Mouse (Mus musculus) E14TG2a.4 (cell line): ENCODE results near the gene Prok2.

ENCODE experiments used
- H3K27me3 ChIP-seq: 2 replicates; pipeline ENCODE4 v1.6.1; 2014; ENCODE audit warnings: low read length, control low read depth; ENCODE audit not compliant: insufficient read depth
- H3K36me3 ChIP-seq: 2 replicates; pipeline ENCODE4 v1.6.1; 2014; ENCODE audit warnings: low read length, control low read depth; ENCODE audit not compliant: insufficient read depth
- H3K4me1 ChIP-seq: replicated peaks from 2 replicates; pipeline ENCODE4 v1.6.1; 2014; ENCODE audit warnings: low read depth, low read length, control low read depth
- H3K4me3 ChIP-seq: replicated peaks from 2 replicates; pipeline ENCODE4 v1.5.1; 2014; ENCODE audit warnings: mild to moderate bottlenecking, low read length
- H3K9me3 ChIP-seq: 2 replicates; pipeline ENCODE4 v1.6.1; 2014; ENCODE audit warnings: low read length, control low read depth
- CTCF ChIP-seq: conservative IDR thresholded peaks from 2 replicates; pipeline ENCODE4 v1.5.1; 2014; ENCODE audit warnings: low read length
- NANOG ChIP-seq: IDR thresholded peaks from 2 replicates; pipeline ENCODE4 v1.6.1; 2014; ENCODE audit warnings: borderline replicate concordance, low read length, mixed read lengths
- POU5F1 ChIP-seq: IDR thresholded peaks from 2 replicates; pipeline ENCODE4 v1.6.1; 2014; ENCODE audit warnings: low read length, borderline replicate concordance

Gene Prok2

DNA sequence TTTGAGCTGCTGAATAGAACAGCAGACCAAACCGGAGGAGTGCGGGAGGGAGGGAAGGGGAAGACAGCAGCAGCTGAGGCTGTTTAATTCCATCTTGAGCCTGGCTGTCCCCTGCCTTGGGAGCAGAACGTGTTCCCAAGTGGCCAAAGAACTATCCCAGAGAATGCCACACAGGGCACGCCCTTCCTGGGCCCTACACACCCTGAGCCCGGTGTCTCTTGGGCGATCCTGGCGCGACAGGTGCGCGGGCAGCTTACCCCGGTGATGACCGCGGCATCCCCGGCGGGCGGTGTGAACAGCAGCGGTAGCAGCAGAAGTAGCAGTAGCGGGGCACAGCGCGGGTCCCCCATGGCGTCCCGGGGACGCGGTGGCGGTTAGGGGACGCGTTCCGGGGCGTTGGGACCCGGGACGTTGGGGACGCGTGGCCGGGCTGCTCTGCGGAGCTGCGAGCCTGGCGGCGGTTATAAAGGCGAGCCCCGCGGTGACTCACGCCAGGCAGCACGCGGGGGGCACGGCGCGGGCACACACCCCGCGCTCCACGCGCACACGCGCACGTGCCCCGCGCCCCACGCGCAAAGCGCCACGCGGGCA is at the start of gene Prok2:
Prok2 (minus strand) TSS at position 422 of the 591 bp plus-strand sequence.
- Histone ChIP-seq H3K4me1 (peaks cover 12% of the 10 kb centered on the region), H3K9me3 (no peaks in the 10 kb centered on the region), H3K36me3 (no peaks in the 10 kb centered on the region), H3K27me3 (peaks cover 66% of the 10 kb centered on the region), H3K4me3 (peak within 1 kb of the TSS; percentile 81)
- TF ChIP-seq NANOG (no peak), CTCF (no peak), POU5F1 (no peak)

DNA sequence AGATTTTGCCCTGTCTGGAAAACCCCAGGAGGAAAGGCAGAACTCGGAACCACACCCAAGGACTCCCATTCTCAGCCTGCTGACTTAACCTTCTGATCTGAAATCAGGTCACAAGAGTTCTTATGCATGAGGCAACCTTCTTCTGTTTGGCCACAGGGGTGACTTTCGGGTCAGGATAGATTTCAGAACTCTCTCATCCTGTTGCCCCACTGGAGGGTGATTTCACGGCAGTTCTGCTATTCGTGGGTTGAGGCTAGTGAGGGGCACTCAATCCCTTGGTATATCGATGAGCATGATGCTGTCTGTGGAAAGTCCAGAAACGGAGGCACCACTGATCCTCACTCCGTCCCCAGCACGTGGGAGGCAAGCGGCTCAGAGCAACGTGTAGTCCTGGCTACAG is 48.5 kb upstream of the Prok2 start:
- peaks cover 19% of the 10 kb centered on the region for H3K4me1 ChIP-seq
- TF ChIP-seq NANOG (no peak), CTCF (no peak), POU5F1 (no peak)
- no peaks in the 10 kb centered on the region for H3K9me3 ChIP-seq
- H3K36me3 ChIP-seq, result no peaks in the 10 kb centered on the region
- H3K4me3 ChIP-seq, result 0 out of 2 replicates have a peak overlapping the region, but pooled peaks have one; percentile 3
- peaks cover 9% of the 10 kb centered on the region; the same call in 1 of the 2 replicates for H3K27me3 ChIP-seq

DNA sequence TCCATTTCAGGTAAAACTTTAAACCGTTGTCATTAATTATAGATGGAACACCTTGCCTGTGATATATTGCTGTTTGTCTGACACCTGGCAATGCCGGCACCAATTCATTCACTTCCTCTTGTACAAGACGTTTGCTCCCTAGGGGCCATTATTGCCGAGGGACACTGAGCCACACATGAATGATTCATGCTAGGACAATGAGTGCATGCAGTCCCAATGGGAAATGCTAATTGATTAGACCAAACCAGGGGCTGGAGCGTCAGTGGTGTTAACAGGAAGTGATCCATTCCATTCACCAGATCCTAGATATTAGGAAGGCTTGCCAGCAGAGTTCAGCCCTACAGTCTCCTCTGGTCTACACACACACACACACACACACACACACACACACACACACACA is 42.3 kb upstream of the Prok2 start:
- H3K4me3 ChIP-seq, result no peak overlapping the region
- no peaks in the 10 kb centered on the region for H3K36me3 ChIP-seq
- H3K9me3 ChIP-seq, result no peaks in the 10 kb centered on the region
- H3K27me3 ChIP-seq, result 0 out of 2 replicates have a peak, but pooled peaks cover 3% of the 10 kb centered on the region
- H3K4me1 ChIP-seq, result no peaks in the 10 kb centered on the region
- TF ChIP-seq CTCF (no peak), NANOG (no peak), POU5F1 (no peak)

DNA sequence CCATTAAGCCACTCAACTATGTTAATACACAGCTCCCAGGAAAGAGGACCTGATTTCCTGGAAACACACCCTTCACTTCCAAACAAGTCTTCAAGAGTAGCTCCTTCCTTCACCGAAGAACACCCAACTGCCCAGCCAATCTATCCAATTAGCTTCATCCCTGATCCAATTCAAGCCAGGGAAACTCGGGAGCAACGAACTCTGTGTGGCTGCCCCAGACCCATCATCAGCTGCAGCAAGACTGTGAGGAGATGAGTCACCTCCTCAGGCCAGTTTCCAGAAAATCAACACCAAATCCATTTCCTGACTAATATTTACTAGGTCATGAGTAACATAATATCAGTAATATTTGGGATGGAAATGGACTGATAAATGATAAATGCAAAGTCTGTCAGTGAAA is 38.7 kb upstream of the Prok2 start:
- H3K36me3 ChIP-seq, result no peaks in the 10 kb centered on the region
- H3K27me3 ChIP-seq, result 0 out of 2 replicates have a peak, but pooled peaks cover 3% of the 10 kb centered on the region
- H3K9me3 ChIP-seq, result no peaks in the 10 kb centered on the region
- H3K4me3 ChIP-seq, result no peak overlapping the region
- TF ChIP-seq NANOG (no peak), POU5F1 (no peak), CTCF (no peak)
- no peaks in the 10 kb centered on the region for H3K4me1 ChIP-seq

DNA sequence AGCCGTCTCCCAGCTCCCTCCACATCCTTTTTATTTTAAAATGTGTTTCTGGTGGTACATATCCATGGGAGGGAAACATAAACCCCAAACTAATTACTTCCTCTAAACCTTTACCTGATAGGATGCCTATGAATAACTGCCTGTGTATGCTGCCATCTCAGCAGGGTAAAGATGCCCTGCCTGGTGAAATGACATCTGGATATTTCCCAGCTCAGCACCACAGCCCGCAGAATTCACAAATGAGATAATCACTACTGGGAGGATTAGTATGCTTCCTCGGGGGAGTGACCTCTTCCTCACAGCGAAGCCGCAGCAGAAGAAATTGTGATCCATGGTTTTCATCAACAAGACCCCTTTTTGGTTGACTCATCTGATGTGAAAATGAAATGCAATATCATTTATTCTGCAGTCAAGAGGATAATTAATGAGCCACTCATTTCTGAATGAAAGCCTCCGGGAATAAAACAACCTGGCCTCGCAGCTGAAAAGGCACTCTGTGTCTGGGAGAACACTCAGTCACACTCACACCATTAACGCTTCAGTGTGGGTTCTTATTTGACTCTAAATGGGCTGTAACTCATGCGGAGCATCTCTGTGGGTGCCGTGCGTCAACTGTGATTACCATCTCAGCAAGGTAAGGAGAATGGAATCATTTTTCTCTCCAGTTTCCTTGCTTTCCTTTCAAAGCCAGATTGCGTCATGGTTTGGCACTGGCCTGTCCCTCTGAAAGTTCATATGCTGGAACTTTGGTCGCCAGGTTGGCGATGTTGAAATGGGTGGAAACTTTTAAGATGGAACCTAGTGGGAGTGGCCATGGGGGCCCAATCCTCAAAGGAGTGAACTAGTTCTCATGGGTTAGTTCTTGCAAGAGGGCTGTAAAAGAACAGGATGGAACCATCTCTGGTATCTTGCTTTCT is 36.1 kb upstream of the Prok2 start:
- Histone ChIP-seq H3K36me3 (no peaks in the 10 kb centered on the region), H3K9me3 (no peaks in the 10 kb centered on the region), H3K27me3 (0 out of 2 replicates have a peak, but pooled peaks cover 3% of the 10 kb centered on the region), H3K4me1 (no peaks in the 10 kb centered on the region), H3K4me3 (no peak overlapping the region)
- no peak for TF ChIP-seq CTCF
- no peak for TF ChIP-seq POU5F1
- TF ChIP-seq NANOG, result no peak

DNA sequence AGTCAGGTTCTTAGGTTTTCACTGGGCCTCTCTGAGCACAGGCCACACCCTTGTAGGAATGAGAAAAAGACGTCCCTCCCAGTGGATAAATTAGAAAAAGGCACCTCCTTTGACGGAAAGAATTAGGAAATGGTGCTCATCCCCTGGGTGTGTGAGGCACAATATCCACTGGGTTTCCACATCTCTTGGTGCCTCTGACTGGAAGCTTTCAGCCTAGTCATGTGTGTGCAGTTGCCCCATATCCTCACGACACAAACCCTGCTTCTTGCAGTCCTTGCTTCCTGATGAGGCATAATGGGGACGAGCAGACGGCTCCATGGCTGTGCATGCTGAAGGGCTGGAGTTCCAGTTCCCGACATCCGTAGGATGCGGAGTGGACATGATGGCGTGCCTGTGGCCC is 29.9 kb upstream of the Prok2 start:
- H3K4me3 ChIP-seq, result no peak overlapping the region
- TF ChIP-seq CTCF (no peak), POU5F1 (no peak), NANOG (no peak)
- H3K4me1 ChIP-seq, result peaks cover 7% of the 10 kb centered on the region
- H3K9me3 ChIP-seq, result no peaks in the 10 kb centered on the region
- H3K36me3 ChIP-seq, result no peaks in the 10 kb centered on the region
- H3K27me3 ChIP-seq, result no peaks in the 10 kb centered on the region

DNA sequence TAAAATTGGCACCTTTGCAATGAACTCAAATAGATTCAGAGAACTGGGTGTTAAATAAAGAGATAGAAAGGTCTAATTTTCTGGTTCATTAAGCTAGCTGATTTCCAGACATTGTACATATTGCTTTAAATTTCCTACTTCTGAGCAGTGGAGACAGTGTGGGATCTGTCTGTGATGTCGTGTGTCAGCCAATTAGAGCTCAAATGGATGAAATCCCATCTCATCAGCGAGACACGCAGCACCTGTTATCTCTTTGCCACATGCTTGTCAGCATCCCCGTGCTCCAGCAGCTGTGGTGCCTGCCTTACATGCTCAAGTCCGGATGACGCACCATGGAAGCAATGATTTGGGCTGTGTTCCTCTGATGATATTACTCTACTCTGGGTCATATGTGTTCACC is 25.1 kb upstream of the Prok2 start:
- no peaks in the 10 kb centered on the region for H3K27me3 ChIP-seq
- no peak overlapping the region for H3K4me3 ChIP-seq
- H3K36me3 ChIP-seq, result no peaks in the 10 kb centered on the region
- H3K4me1 ChIP-seq, result peaks cover 6% of the 10 kb centered on the region
- TF ChIP-seq NANOG (no peak), POU5F1 (no peak), CTCF (no peak)
- H3K9me3 ChIP-seq, result no peaks in the 10 kb centered on the region

DNA sequence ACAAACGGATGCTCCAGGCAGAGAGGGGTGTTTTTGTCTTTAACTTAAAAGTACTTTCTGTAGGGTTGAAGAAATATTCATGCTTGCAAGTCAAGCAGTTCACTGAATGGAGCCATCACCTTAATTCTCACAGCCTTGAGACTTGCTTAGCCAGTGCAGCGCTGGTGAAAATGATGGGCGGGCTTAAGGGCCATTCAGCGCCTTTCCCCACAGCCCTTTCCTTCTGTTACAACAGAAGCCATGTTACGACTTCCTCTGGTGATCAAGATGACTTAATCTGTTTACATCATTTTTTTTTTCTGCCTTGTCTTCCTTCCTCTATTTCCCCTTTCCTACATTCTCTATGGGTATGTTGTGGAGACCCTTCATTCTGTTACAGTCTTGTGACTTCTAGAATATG is 20.1 kb upstream of the Prok2 start:
- peaks cover 24% of the 10 kb centered on the region for H3K4me1 ChIP-seq
- no peaks in the 10 kb centered on the region for H3K27me3 ChIP-seq
- H3K9me3 ChIP-seq, result no peaks in the 10 kb centered on the region
- no peaks in the 10 kb centered on the region for H3K36me3 ChIP-seq
- H3K4me3 ChIP-seq, result no peak overlapping the region
- TF ChIP-seq CTCF, result no peak
- no peak for TF ChIP-seq NANOG
- TF ChIP-seq POU5F1, result no peak

DNA sequence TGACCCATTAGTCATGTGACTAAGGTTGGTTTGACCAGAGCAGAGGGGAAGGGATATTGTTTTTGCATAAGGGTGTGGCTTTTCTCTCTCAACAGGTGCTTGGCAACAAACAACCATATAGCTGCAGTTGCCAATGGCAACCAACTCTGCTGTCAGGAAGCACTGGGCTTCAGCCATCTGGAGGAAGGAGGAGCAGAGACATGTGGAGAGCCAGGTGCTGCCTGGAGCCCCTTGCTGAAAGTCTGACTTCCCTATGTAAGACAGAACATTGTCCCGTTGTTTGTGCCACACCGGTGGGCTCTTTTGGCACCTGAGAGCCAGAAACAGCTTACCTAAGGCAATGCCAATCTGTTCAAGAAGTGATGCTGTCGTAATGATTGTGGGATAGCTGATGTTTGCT is 16.7 kb upstream of the Prok2 start:
- no peaks in the 10 kb centered on the region for H3K27me3 ChIP-seq
- H3K9me3 ChIP-seq, result no peaks in the 10 kb centered on the region
- no peak for TF ChIP-seq POU5F1
- TF ChIP-seq CTCF, result no peak
- no peak for TF ChIP-seq NANOG
- H3K4me1 ChIP-seq, result peaks cover 40% of the 10 kb centered on the region
- no peaks in the 10 kb centered on the region for H3K36me3 ChIP-seq
- H3K4me3 ChIP-seq, result no peak overlapping the region
